Mouse (Mus musculus) left cerebral cortex, postnatal 36 days (tissue): ENCODE measurements around the gene Pomc. TPM values are rescaled to one million over a fixed set of nuclear protein-coding genes. Genes with fewer than 3 reads are reported as not detected.
"Not testable (repeated sequence)": the region's sequence is repeated elsewhere in the genome, so short reads cannot be mapped to it uniquely, and the experiment has no call there.

Experiments
- DNase-seq, 2 experiments: peaks; one replicate each; pipeline ENCODE4 v3.0.0; 2021 to 2022; ENCODE audit warnings: low spot score in 2 of 2, mixed read lengths in 1 of 2
- intact Hi-C: fragments of 180-260 bp; cut with DNase I; formaldehyde crosslinking; loops from one replicate; pipeline ENCODE4 v1.15.1; 2025
- total RNA-seq, 2 experiments: library from RNA; stranded (reverse); gene quantifications; 2 replicates each; pipeline ENCODE4 v1.2.3; 2021

The Pomc gene
- total RNA-seq, 2 experiments from 2014 or later = 1.6 to 3.2 TPM

DNA sequence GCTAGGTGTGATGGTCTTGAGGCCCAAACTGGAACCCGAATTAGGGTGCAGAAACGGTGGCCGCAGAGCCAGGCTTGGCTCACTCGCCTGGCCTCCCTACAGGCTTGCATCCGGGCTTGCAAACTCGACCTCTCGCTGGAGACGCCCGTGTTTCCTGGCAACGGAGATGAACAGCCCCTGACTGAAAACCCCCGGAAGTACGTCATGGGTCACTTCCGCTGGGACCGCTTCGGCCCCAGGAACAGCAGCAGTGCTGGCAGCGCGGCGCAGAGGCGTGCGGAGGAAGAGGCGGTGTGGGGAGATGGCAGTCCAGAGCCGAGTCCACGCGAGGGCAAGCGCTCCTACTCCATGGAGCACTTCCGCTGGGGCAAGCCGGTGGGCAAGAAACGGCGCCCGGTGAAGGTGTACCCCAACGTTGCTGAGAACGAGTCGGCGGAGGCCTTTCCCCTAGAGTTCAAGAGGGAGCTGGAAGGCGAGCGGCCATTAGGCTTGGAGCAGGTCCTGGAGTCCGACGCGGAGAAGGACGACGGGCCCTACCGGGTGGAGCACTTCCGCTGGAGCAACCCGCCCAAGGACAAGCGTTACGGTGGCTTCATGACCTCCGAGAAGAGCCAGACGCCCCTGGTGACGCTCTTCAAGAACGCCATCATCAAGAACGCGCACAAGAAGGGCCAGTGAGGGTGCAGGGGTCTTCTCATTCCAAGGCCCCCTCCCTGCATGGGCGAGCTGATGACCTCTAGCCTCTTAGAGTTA is 5.2 kb downstream of the Pomc start:
- intact Hi-C loops = no loop called here
- DNase-seq = peak; percentile 84 to 85

DNA sequence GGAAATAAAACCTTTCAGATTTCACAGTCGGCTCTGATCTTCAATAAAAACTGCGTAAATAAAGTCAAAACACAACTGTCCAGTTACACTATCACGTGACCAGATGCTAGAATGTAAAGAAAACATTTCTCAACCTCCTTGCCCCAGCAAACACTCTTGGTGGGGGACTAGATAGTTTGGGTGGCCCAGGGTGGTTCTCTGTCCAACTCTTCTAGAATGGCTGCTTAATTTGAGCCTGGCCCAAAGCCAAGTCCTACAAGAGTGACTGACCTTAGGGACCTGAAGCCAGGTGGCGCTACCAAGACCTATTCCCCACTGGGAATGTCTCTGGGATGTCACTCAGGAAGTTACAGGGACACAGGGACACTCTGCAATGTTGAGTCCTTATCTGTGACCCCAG is 5.8 kb downstream of the Pomc start:
- intact Hi-C loops = no loop called here
- DNase-seq = no peak

DNA sequence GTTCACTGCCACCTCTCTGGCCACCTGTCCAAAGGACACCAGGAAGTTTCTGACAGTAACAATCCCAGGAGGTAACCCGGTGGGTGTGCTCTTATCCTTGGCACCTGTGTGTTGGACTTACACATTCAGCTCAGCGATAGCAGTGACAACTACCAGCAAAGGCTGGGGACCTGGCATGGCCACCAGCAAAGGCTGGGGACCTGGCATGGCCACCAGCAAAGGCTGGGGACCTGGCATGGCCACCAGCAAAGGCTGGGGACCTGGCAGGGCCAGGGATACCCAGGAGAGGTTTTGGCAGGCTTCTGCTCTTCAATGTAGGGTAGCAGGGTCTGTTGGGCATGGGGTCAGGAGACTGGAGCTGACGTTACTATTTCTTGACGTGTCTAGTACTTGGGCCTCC is 12.4 kb downstream of the Pomc start:
- intact Hi-C loops = no loop called here

DNA sequence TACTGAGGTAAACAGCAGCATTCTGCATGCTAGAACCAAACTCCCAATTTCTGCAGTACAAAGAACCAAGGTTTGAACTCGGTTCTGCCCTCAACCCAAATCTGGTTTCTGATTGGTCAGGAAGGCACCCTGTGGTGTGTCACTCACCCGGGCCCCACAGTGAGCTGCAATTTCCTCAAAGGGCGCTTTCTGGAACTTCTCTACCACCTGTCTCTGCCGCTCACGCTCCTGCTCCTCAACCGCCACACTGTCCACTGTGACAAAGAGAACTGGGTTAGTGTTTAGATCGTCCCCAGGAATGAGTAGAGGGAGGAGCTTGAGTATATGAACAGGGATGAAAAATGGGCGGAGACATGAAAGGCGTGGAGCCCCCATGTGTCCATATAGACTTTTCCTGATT is 13.6 kb downstream of the Pomc start:
- intact Hi-C loops = no loop called here

More for the DNA sequence above, 12.4 kb downstream of the Pomc start:
- no peak for DNase-seq

DNA sequence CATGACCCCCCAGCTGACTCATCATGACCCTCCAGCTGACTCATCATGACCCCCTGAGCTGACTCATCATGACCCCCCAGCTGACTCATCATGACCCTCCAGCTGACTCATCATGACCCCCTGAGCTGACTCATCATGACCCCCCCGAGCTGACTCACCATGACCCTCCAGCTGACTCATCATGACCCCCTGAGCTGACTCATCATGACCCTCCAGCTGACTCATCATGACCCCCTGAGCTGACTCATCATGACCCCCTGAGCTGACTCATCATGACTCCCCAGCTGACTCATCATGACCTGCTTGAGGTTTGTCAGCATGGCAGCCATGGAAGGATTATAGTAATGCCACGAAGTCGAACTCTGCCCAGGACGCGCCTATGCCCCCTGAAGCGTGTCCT is 18.4 kb downstream of the Pomc start:
- DNase-seq, intact Hi-C loops: not testable (repeated sequence)

More for the DNA sequence above, 13.6 kb downstream of the Pomc start:
- no peak for DNase-seq

DNA sequence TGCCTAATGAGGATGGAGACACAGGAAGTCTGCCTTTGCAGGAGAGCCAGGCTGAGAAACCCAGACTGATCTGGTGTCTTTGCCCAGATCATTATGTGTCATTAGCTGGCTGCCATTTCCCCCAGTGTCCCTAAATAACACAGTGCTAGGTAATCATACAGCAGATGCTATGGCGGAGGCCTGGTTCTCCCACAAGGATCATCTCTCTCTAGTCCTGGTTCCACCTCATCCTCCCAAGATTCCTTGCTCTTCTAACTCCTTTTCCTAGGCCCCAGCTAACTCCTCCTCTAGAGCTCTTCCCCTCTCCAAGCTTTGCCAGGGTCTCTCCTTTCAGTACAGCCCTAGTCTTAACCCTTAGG is 26.2 kb downstream of the Pomc start:
- intact Hi-C loops = loop anchor here (5.0 kb wide), 1 partner anchor 54 kb away; no protein-coding TSS in a partner anchor
- no peak for DNase-seq

DNA sequence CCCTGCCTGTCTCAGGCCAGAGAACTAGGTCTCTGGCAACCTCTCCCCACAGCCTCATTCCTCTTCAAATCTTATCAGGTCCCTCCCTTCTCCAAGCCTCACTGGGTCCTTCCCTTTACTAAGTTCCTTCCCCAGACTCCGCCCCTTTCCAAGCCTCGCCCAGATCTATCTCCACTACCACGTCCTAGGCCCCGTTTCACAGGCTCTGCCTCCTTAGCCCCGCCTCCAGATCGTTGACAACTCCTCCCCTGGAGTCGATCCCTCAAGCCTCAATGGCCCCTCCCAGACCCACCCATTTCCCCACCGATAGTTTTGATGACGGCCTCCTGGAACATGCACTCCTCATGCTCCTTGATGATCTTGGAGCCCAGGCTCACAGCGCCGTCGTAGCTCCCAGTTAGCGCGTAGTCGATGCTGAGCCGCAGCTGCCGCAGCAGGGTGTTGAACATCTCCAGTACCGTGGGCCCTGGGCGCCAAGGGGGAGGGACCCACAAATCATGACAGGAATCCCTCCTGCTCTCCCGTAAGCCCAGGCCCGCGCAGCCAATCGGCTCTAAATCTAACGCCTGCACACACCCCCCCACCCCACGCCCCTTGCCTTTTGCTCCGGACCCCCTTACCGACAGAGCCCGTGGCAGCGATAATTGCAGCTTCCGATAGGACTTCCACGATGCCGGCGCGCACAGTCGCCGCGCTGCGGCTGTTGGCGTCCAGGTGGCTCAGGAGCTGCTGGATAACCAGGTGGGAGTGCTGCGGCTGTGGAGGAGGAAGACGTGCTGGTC is 26.8 kb downstream of the Pomc start:
- intact Hi-C loops = loop anchor here (5.0 kb wide), 1 partner anchor 54 kb away; no protein-coding TSS in a partner anchor
- peak; percentile 73 to 74 for DNase-seq

DNA sequence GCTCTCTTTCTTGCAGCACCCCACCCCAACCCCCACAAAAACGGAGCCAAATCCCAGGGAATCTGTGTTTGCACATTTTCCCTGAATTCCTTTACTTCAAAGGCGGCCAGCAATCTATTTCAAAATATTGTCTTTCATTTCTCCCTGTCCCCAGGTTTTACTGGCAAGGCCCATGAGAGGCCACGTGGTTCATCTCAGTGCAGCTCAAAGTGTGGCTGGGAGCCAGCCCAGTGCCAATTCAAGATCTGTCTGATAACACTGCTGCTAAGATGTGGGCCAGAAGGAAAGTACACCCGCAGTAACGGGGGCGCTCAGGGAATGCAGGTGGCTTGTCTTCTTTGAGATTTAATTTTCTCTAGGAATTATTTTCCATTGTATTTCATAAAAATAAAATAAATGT is 27.5 kb downstream of the Pomc start:
- intact Hi-C loops = loop anchor here (5.0 kb wide), 1 partner anchor 55 kb away; no protein-coding TSS in a partner anchor
- peak; percentile 64 to 70 for DNase-seq

DNA sequence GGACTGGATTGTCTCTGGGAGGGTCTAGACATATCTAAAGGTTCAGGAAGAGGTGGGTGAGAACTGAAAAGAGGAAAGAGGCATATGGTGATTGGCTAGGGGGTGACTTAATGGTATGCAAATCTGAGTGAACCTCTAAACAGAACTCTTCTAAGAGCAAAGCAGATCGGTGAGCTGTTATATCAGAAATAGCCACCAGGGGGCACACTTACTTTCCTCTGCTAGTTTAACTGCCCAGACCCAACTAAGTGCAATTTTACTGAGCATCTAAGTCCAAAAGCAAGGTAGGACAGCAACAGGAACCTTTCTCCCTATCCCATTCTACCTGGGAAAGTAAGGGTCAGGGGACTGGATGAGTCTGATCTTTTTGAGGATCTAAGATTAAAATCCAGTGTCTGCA is 29.0 kb downstream of the Pomc start:
- intact Hi-C loops = loop anchor here (1.0 to 5.0 kb wide), 3 partner anchors 55 to 97 kb away; partner anchors contain the start of gene Efr3b
- DNase-seq = peak; percentile 68 to 83

DNA sequence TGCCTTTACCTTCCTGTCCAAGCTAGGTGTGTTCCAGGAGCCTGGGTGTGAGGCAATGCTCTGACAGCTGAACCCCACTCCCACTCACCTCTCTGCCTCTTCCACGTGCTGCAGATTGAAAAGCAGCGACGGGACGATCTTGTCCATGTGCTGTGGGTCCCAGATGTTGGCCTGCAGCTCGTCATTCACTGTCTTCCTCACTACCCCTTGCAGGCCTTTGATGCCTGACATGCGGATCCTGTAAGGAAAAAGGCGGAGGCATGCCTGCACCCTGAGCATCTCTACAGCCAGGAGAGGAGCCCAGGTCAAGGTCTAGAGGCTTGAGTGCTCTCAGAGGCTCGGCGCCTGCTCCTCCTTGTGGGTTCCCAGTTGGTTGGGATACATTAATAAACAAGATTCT is 29.7 kb downstream of the Pomc start:
- intact Hi-C loops = loop anchor here (5.0 kb wide), 1 partner anchor 57 kb away; no protein-coding TSS in a partner anchor
- DNase-seq = no peak

DNA sequence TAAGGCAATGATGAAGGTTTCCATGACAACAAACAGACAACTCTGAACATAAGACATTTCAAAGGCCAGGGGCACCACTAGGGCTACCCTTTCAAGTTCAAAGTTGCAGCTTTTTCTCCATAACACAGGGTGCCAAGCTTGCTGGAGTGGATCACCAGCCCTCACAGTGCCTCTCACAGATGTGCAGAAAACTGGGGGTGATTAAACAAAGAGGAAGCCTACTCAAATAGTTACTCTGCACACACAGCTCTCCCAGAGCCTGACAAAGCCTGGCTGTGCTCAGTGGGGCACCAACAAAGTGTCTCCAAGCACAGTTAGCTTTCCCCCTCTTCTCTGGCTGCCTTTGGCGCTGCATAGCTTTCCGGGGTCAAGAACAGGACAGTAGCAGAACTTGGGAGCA is 35.2 kb downstream of the Pomc start:
- DNase-seq = no peak
- intact Hi-C loops = no loop called here

DNA sequence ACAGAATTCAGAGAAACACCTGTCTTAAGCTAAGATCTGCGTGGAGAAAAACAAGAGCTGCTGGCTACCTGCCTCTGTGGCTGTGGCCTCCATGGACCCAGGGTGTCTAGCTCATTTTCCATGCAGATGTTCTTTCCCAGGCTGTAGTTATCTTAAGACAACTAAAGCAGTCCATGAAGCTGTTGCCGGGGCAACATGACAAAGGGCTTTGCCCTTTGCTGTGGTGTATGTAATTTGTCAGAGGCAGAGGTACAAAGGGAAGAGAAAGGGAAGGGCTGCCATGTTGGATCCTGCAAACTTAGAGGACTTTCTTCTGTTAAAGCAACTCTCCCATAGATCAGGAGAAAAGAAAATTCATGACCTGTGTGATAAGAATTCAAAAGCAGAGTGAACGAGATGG is 36.3 kb downstream of the Pomc start:
- intact Hi-C loops = no loop called here

DNA sequence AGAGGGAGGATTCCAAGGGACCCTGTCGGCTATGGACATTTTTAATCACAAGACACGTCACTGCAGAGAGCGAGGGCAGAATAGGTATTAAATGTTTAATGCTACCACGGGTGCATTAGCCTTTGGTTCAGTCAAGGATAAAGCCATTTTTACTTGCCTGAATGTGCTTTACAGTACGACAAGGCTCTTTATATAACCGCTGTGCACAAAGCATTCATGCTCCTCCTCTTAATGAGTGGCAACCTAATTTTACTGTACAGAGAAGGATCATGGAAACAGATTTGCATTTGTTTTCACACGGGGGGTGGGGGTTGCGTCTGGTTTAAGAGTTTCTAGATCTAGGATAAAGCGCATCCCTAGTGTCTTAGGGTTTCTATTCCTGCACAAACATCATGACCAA is 42.0 kb downstream of the Pomc start:
- intact Hi-C loops = no loop called here
- DNase-seq = no peak

More for the DNA sequence above, 36.3 kb downstream of the Pomc start:
- no peak for DNase-seq

DNA sequence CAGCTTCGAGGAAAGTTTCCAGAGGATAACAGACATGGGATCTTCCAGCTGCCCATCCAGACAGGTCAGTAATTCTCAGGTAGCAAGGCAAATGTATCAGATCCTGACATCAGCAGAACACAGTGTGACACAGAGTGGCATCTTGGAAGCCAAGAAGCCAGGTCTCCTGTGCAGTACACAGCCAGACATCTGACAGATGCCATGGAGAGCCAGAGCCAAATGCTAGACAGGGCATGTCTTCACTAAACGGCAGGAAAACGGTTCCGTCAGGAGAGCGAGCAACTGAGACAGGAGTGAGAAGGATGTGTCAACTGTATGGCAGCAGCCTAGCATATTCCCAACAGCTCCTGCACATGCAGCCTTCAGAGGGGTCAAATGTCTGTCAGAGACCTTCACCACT is 45.7 kb downstream of the Pomc start:
- no peak for DNase-seq
- intact Hi-C loops = no loop called here

DNA sequence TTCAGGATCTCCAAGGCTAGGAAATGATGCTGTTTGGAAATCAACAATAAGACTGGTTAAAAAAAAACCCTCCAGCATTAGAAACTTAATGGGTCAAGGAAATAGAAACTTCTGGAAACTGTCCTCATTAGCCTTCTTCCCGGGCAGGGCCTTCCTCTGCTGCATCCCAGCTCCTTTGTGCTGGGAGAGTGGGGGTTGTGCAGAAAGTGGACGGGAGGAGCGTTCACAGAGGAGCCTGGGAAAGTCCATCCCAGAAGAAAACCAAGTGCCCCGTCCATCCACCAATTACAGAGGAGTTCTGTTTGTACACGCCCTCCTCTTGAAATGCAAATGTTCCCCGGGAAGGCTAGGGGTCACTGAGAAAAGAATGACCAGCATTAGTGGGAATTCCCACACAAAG is 49.9 kb downstream of the Pomc start:
- DNase-seq = no peak
- intact Hi-C loops = no loop called here

DNA sequence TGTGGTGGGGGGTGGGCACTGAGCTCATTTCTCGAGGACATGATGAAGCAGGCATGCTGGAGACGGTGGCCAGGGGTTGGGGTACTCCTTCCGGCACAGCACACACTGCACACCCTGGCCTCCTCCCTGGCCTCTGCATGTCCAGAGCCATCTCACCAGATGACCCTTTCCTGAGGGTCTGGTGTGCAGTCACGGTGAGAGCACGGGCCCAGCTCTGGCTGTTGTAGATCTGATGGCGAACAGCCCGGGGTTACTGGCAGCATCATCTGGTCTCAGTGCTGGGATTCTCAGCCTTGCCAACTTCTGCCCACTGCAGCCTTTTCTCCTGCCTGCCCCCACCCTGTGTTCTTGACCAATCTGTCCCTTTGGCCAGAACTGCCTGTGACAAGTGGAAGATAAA is 51.3 kb downstream of the Pomc start:
- intact Hi-C loops = no loop called here
- no peak for DNase-seq

DNA sequence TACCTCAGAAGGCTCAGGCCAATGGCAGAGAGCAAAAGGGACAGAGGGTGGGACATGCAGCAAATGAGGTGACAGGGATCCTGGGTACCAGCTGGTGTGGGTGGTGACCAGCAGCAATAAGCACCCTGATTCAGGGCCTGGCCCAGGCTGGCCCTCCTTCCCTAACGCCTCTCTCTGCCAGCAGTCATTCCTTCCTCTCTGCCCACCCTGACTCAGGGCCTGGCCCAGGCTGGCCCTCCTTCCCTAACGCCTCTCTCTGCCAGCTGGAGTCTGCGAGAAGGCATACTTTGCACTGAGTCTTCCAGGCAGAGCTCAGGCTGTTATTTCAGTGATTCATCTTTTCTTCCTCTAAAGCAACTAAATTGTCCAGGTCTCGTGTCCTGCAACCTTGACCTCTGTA is 52.4 kb downstream of the Pomc start:
- intact Hi-C loops = no loop called here
- peak; percentile 39 to 49 for DNase-seq

DNA sequence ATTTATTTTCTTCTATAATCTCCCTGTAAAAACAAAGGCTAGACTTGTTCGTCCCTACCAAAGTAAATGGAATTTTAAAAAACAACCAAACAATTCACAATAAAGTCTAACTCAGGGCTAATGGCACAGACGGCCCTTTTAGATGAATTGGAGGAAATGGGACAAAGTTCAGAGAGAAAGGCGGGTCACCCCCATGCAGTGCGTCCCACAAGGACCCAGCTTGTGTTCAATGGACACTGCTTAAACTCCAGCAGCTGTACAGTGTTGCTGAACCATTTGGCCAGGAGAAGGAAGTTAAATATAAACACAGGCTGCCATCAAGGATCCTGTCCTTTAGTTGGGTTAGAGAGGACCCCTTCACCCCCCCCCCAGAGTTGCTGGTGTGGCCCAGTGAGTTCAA is 53.0 kb downstream of the Pomc start:
- intact Hi-C loops = no loop called here

DNA sequence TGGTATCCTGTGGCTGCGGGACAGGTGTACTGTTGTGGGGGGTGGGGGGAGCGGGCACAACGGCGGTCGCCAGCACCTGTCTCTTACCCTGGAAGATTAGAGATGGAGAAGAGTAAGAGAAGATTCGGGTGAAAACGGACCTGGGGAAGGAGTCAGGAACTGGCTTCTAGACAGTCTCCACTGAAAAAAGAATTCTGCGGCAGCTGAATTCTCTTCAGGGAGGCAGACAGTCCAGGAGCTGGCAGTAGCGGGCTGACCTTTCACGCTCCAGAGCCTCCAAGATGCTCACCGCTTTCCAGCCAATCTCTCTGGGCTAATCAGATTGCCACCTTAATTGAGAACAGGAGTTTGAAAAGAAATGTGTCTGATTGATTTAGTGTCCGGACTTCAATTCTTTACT is 54.0 kb downstream of the Pomc start:
- intact Hi-C loops = no loop called here
- no peak for DNase-seq

More for the DNA sequence above, 53.0 kb downstream of the Pomc start:
- DNase-seq = no peak
